Mouse (Mus musculus) embryonic fibroblast, embryonic 13.5 days (primary cell): ENCODE results near the gene Gm28635. TPM values are rescaled to one million over a fixed set of nuclear protein-coding genes. Genes with fewer than 3 reads are reported as not detected.

ENCODE experiments used
- H3K27ac ChIP-seq: 2 replicates; pipeline ENCODE4 v1.5.1; 2012; ENCODE audit warnings: low read length, control low read depth, inconsistent platforms; ENCODE audit not compliant: insufficient read depth
- H3K4me1 ChIP-seq: 2 replicates; pipeline ENCODE4 v1.6.1; 2011; ENCODE audit warnings: low read length; ENCODE audit not compliant: control insufficient read depth, insufficient read depth
- H3K4me3 ChIP-seq: 2 replicates; pipeline ENCODE4 v1.5.1; 2011; ENCODE audit warnings: mild to moderate bottlenecking, control low read depth, low read length; ENCODE audit not compliant: insufficient read depth
- CTCF ChIP-seq: IDR thresholded peaks from 2 replicates; pipeline ENCODE4 v1.5.1; 2011; ENCODE audit warnings: mild to moderate bottlenecking, control low read depth, low read length, moderate library complexity, borderline replicate concordance; ENCODE audit not compliant: insufficient read depth
- POLR2A ChIP-seq: IDR thresholded peaks from 2 replicates; pipeline ENCODE4 v1.6.1; 2011; ENCODE audit warnings: low read depth, mild to moderate bottlenecking, control low read depth, low read length, moderate library complexity
- polyA plus RNA-seq: library from polyadenylated mRNA; stranded (reverse); fragments of >200 nt; gene quantifications from 2 replicates; pipeline ENCODE4 v1.2.4, GENCODE M21; 2011; ENCODE audit warnings: low read depth; ENCODE audit not compliant: missing spikeins, insufficient read length

The Gm28635 gene
- not detected in 2 replicates for polyA plus RNA-seq

GRCm38 (mm10) chr2:84677968-84678880 lies at the start of gene Gm28635, which contains the start of gene Med19:
Gm28635 (minus strand) TSS chr2:84678041.
Med19 (plus strand) TSS chr2:84678402.
- Histone ChIP-seq H3K4me1 (peaks cover 5% of the 10 kb centered on the region; the same call in 1 of the 2 replicates), H3K4me3 (peak within 1 kb of the TSS; percentile 100), H3K27ac (no peak within 1 kb of the TSS)
- TF ChIP-seq POLR2A (peak; percentile 64; the same call in 1 of the 2 replicates), CTCF (no peak)

GRCm38 (mm10) chr2:84727172-84727858 lies 49.5 kb upstream of the Gm28635 start, which contains the start of gene Clp1:
Clp1 (minus strand) TSS chr2:84727350.
- Histone ChIP-seq H3K27ac (peak within 1 kb of the TSS; percentile 85), H3K4me3 (peak within 1 kb of the TSS; percentile 67), H3K4me1 (peaks cover 4% of the 10 kb centered on the region; the same call in 1 of the 2 replicates)
- TF ChIP-seq POLR2A, result peak; percentile 82
- TF ChIP-seq CTCF, result no peak

GRCm38 (mm10) chr2:84726716-84727115 lies 48.9 kb upstream of the Gm28635 start:
- TF ChIP-seq POLR2A, result no peak
- TF ChIP-seq CTCF, result no peak
- Histone ChIP-seq H3K4me3 (peak overlapping the region; percentile 60), H3K27ac (no peak overlapping the region), H3K4me1 (peaks cover 4% of the 10 kb centered on the region; the same call in 1 of the 2 replicates)

- no peak for TF ChIP-seq CTCF
- no peak for TF ChIP-seq POLR2A
- peak overlapping the region; percentile 60 for H3K4me3 ChIP-seq
- H3K27ac ChIP-seq, result no peak overlapping the region
These were observed 47.9 kb upstream of the Gm28635 start for GRCm38 (mm10) chr2:84725770-84726169.

GRCm38 (mm10) chr2:84723856-84724255 lies 46.0 kb upstream of the Gm28635 start:
- H3K27ac ChIP-seq, result no peak overlapping the region
- H3K4me3 ChIP-seq, result no peak overlapping the region
- TF ChIP-seq POLR2A (no peak), CTCF (no peak)
- peaks cover 4% of the 10 kb centered on the region; the same call in 1 of the 2 replicates for H3K4me1 ChIP-seq

More at GRCm38 (mm10) chr2:84725770-84726169, 47.9 kb upstream of the Gm28635 start:
- H3K4me1 ChIP-seq, result peaks cover 4% of the 10 kb centered on the region; the same call in 1 of the 2 replicates

GRCm38 (mm10) chr2:84721182-84721581 lies 43.3 kb upstream of the Gm28635 start:
- Histone ChIP-seq H3K27ac (no peak overlapping the region), H3K4me1 (peaks cover 4% of the 10 kb centered on the region), H3K4me3 (no peak overlapping the region)
- TF ChIP-seq POLR2A (no peak), CTCF (no peak)

- Histone ChIP-seq H3K4me1 (peaks cover 4% of the 10 kb centered on the region), H3K27ac (no peak overlapping the region), H3K4me3 (no peak overlapping the region)
- no peak for TF ChIP-seq POLR2A
- no peak for TF ChIP-seq CTCF
These were observed 42.9 kb upstream of the Gm28635 start for GRCm38 (mm10) chr2:84720718-84721117.

GRCm38 (mm10) chr2:84717357-84717756 lies 39.5 kb upstream of the Gm28635 start:
- TF ChIP-seq POLR2A, result no peak
- no peak for TF ChIP-seq CTCF
- Histone ChIP-seq H3K27ac (peak overlapping the region; percentile 42; the same call in 1 of the 2 replicates), H3K4me3 (no peak overlapping the region), H3K4me1 (no peaks in the 10 kb centered on the region; the same call in 1 of the 2 replicates)
